Mouse (Mus musculus): ENCODE measurements around the gene Atad1. TPM values are rescaled to one million over a fixed set of nuclear protein-coding genes. Genes with fewer than 3 reads are reported as not detected.

The Atad1 gene
- polyA plus RNA-seq, 1 experiment from 2014 or later: 65.6 TPM

DNA sequence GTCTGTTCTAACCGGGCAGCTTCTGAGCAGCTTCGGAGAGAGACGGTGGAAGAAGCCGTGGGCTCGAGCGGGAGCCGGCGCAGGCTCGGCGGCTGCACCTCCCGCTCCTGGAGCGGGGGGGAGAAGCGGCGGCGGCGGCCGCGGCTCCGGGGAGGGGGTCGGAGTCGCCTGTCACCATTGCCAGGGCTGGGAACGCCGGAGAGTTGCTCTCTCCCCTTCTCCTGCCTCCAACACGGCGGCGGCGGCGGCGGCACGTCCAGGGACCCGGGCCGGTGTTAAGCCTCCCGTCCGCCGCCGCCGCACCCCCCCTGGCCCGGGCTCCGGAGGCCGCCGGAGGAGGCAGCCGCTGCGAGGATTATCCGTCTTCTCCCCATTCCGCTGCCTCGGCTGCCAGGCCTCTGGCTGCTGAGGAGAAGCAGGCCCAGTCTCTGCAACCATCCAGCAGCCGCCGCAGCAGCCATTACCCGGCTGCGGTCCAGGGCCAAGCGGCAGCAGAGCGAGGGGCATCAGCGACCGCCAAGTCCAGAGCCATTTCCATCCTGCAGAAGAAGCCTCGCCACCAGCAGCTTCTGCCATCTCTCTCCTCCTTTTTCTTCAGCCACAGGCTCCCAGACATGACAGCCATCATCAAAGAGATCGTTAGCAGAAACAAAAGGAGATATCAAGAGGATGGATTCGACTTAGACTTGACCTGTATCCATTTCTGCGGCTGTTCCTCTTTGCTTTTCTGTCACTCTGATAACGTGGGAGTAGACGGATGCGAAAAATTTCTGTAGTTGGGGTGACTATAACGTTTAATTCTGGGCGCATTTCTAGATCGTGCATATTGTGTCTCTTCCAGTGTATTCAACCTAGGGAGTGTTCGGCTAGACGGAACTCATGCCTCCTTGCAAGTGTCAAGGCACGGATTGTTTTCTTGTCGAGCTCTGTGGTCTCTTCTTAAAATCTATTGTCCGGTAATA lies 18.5 kb upstream of the Atad1 start:
- H3K27me3 ChIP-seq: 0 out of 2 replicates have a peak, but pooled peaks cover 4% of the 10 kb centered on the region

DNA sequence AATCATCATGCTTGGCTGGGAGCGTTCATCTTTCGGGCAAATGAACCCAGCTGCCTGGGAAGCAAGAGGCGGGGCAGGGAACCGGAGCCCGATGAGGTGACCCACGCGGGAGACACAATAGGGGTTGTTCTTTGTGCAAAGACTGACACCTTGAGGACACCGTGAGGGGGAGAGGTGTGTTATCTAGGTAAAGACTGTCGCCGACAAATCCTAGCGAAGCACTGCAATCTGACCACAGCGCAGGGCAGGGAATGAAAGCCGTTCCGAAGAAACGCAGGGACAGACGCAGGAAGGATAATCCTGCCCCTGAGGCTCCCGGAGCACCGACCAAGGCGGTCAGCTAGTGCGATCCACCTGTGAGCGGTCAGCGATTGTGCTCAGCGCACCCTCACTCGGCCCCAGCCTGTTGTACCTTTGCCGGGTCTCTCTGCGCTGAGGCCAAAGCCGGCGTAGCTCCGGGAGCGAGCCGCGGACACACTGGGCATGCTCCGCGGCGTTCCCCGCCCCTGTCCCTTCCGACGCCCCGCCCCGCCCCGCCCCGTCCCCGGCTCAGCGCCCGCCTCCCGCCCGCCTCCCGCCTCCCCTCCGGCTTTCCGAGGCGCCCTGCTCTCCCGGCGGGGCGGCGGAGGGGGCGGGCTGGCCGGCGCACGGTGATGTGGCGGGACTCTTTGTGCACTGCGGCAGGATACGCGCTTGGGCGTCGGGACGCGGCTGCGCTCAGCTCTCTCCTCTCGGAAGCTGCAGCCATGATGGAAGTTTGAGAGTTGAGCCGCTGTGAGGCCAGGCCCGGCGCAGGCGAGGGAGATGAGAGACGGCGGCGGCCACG lies 17.5 kb upstream of the Atad1 start, which contains the start of gene Pten:
Gene Pten, plus strand, starts transcription at position 598 of the 826 bp plus-strand sequence.
- peak within 1 kb of the TSS; percentile 100 for H3K27ac ChIP-seq
- H3K27me3 ChIP-seq: 0 out of 2 replicates have a peak, but pooled peaks cover 4% of the 10 kb centered on the region
- ATAC-seq (ENCODE audit: borderline replicate concordance, extremely low read depth, low FRiP score, low TSS enrichment): peak; percentile 92
- under 1% methylated on average over 69 of the region's 77 CpGs for WGBS
- H3K4me2 ChIP-seq: peak within 1 kb of the TSS; percentile 96
- H3K36me3 ChIP-seq: no peaks in the 10 kb centered on the region
- H3K9ac ChIP-seq: peak within 1 kb of the TSS; percentile 99
- H3K9me3 ChIP-seq: no peaks in the 10 kb centered on the region
- peak within 1 kb of the TSS; percentile 90 for H3K4me3 ChIP-seq
- H3K4me1 ChIP-seq: peaks cover 17% of the 10 kb centered on the region

More for the DNA sequence above, 18.5 kb upstream of the Atad1 start:
- peak overlapping the region; percentile 64 for H3K4me2 ChIP-seq
- H3K4me1 ChIP-seq: peaks cover 23% of the 10 kb centered on the region
- no peak for ATAC-seq (ENCODE audit: borderline replicate concordance, extremely low read depth, low FRiP score, low TSS enrichment)
- peak overlapping the region; percentile 99 for H3K9ac ChIP-seq
- peak overlapping the region; percentile 90 for H3K4me3 ChIP-seq
- under 1% methylated on average over 52 of the region's 69 CpGs for WGBS
- H3K9me3 ChIP-seq: no peaks in the 10 kb centered on the region
- peak overlapping the region; percentile 100 for H3K27ac ChIP-seq
- H3K36me3 ChIP-seq: no peaks in the 10 kb centered on the region

DNA sequence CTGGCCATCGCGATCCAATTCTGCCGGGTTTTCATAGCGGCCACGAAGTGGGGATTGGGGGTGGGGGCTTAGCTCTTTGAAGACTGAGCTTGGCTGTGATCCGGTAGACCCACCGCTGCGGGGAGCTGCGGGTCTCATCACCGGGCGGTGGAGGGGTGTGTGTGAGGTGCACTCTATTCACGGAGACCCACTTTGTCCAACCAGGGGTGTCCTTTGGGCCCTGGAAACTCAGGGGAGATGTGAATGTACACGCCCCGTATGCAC lies 17.0 kb upstream of the Atad1 start:
- Histone ChIP-seq H3K9me3 (no peaks in the 10 kb centered on the region), H3K27ac (peak overlapping the region; percentile 95), H3K9ac (peak overlapping the region; percentile 81), H3K4me2 (peak overlapping the region; percentile 96), H3K4me3 (peak overlapping the region; percentile 90), H3K27me3 (0 out of 2 replicates have a peak, but pooled peaks cover 4% of the 10 kb centered on the region), H3K36me3 (no peaks in the 10 kb centered on the region), H3K4me1 (peaks cover 16% of the 10 kb centered on the region)
- under 1% methylated on average over 14 of the region's 14 CpGs for WGBS
- peak; percentile 27 for ATAC-seq (ENCODE audit: borderline replicate concordance, extremely low read depth, low FRiP score, low TSS enrichment)

- WGBS: under 1% methylated on average over 45 of the region's 53 CpGs
- Histone ChIP-seq H3K4me3 (peak overlapping the region; percentile 90), H3K4me2 (peak overlapping the region; percentile 96), H3K27ac (peak overlapping the region; percentile 95), H3K27me3 (0 out of 2 replicates have a peak, but pooled peaks cover 4% of the 10 kb centered on the region), H3K4me1 (peaks cover 16% of the 10 kb centered on the region), H3K9me3 (no peaks in the 10 kb centered on the region), H3K9ac (peak overlapping the region; percentile 81), H3K36me3 (no peaks in the 10 kb centered on the region)
- ATAC-seq (ENCODE audit: borderline replicate concordance, extremely low read depth, low FRiP score, low TSS enrichment): peak; percentile 77
These were observed 16.4 kb upstream of the Atad1 start for GRCm38 (mm10) chr19:32755792-32756635.

DNA sequence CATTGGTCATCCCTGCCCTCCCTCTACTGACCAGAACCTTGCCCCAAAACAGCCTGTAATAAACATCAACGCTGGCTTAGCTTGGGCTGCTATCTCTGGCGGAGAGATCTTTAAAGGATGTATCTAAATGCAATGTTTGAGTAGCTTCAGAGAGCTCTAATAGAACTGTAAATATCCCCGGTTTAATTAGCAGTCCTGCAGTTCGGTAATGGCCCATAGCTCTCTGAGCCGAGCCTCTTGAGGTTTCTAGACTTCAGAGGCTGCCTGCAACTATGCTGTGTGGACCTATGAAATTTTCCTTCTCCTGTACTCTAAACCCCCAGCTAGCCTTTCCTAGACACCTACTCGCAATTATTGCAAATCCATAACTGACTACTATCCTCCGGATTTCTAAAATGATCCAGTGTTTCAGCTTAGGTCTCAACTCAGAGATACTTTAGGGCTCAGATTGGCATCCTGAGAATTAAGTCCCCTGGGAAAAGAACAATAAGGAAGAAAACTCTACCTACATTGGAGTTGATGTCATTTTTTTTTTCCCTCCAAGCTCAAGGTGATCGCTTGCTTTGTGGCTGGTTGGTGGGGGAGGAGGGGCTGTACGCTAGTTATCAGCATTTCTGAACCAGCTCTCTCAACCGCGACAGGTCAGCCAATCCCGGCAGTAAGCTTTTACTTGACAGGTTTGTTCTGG lies 15.7 kb upstream of the Atad1 start:
- 8% methylated on average over 12 of the region's 12 CpGs for WGBS
- H3K4me2 ChIP-seq: peak overlapping the region; percentile 96
- no peaks in the 10 kb centered on the region for H3K9me3 ChIP-seq
- no peaks in the 10 kb centered on the region for H3K36me3 ChIP-seq
- peak overlapping the region; percentile 90 for H3K4me3 ChIP-seq
- no peak for ATAC-seq (ENCODE audit: borderline replicate concordance, extremely low read depth, low FRiP score, low TSS enrichment)
- H3K4me1 ChIP-seq: peaks cover 10% of the 10 kb centered on the region
- 0 out of 2 replicates have a peak, but pooled peaks cover 4% of the 10 kb centered on the region for H3K27me3 ChIP-seq
- peak overlapping the region; percentile 81 for H3K9ac ChIP-seq
- H3K27ac ChIP-seq: peak overlapping the region; percentile 95

- 28% methylated on average over 15 of the region's 15 CpGs for WGBS
- H3K27me3 ChIP-seq: 0 out of 2 replicates have a peak, but pooled peaks cover 4% of the 10 kb centered on the region
- peaks cover 8% of the 10 kb centered on the region for H3K4me1 ChIP-seq
- no peak overlapping the region for H3K9ac ChIP-seq
- no peaks in the 10 kb centered on the region for H3K36me3 ChIP-seq
- H3K27ac ChIP-seq: no peak overlapping the region
- no peak for ATAC-seq (ENCODE audit: borderline replicate concordance, extremely low read depth, low FRiP score, low TSS enrichment)
- H3K9me3 ChIP-seq: no peaks in the 10 kb centered on the region
- H3K4me3 ChIP-seq: no peak overlapping the region
- H3K4me2 ChIP-seq: no peak overlapping the region; the same call in 1 of the 2 replicates
These were observed 14.8 kb upstream of the Atad1 start for GRCm38 (mm10) chr19:32754188-32755000.

DNA sequence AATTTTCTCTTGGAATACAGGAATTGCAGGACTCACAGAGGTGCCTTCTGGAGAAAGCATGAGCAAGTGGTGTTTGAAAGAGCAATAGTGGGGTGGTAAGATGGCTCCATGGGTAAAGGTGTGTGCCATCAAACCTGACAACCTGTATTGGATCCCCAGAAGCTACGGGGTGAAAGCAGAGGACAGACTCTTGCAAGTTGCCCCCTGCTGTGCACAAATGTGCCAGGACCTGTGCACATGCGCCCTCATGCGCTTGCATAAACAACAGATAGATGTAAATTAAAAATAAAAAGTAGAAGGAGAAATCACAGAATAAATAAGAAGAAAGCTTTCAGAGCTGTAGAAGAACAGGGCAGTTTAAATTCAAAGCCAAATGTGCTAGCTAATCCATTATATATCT lies 13.8 kb upstream of the Atad1 start:
- no peak overlapping the region for H3K4me3 ChIP-seq
- 78% methylated on average over 3 of the region's 3 CpGs for WGBS
- H3K36me3 ChIP-seq: no peaks in the 10 kb centered on the region
- H3K27ac ChIP-seq: no peak overlapping the region
- peaks cover 8% of the 10 kb centered on the region for H3K4me1 ChIP-seq
- no peak for ATAC-seq (ENCODE audit: borderline replicate concordance, extremely low read depth, low FRiP score, low TSS enrichment)
- H3K9me3 ChIP-seq: no peaks in the 10 kb centered on the region
- 0 out of 2 replicates have a peak, but pooled peaks cover 4% of the 10 kb centered on the region for H3K27me3 ChIP-seq
- H3K9ac ChIP-seq: no peak overlapping the region
- no peak overlapping the region for H3K4me2 ChIP-seq

GRCm38 (mm10) chr19:32752357-32752756 lies 12.8 kb upstream of the Atad1 start:
- H3K9ac ChIP-seq: no peak overlapping the region

DNA sequence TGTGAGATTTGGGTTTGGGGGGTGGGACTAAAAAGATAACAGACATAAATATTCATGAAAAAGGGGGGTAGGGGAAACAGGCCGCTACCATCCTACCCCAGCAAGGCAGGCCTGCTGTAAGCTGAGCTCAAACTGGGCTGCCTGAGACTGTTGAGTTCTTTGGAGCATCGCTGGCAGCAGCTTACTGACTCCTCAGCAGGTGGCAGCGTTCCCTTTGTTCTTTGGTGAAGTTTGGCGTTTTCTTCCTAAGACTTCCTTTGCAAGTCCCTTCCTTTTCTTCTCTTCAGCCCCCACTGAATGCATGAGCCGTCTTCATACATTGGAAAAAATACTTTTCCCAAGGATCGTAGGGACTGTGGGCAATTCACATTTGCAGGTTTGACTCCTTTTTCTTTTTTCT lies 9.8 kb upstream of the Atad1 start:
- no peaks in the 10 kb centered on the region for H3K4me1 ChIP-seq
- H3K9me3 ChIP-seq: no peaks in the 10 kb centered on the region
- H3K4me2 ChIP-seq: no peak overlapping the region
- WGBS: 24% methylated on average over 6 of the region's 6 CpGs
- ATAC-seq (ENCODE audit: borderline replicate concordance, extremely low read depth, low FRiP score, low TSS enrichment): no peak
- H3K27me3 ChIP-seq: 0 out of 2 replicates have a peak, but pooled peaks cover 2% of the 10 kb centered on the region
- H3K4me3 ChIP-seq: no peak overlapping the region
- no peak overlapping the region for H3K9ac ChIP-seq
- no peaks in the 10 kb centered on the region for H3K36me3 ChIP-seq
- H3K27ac ChIP-seq: no peak overlapping the region

More at GRCm38 (mm10) chr19:32752357-32752756, 12.8 kb upstream of the Atad1 start:
- Histone ChIP-seq H3K4me2 (no peak overlapping the region), H3K4me1 (peaks cover 8% of the 10 kb centered on the region), H3K4me3 (no peak overlapping the region), H3K27ac (no peak overlapping the region), H3K36me3 (no peaks in the 10 kb centered on the region), H3K27me3 (0 out of 2 replicates have a peak, but pooled peaks cover 4% of the 10 kb centered on the region), H3K9me3 (no peaks in the 10 kb centered on the region)
- no peak for ATAC-seq (ENCODE audit: borderline replicate concordance, extremely low read depth, low FRiP score, low TSS enrichment)
- WGBS: 89% methylated on average over 6 of the region's 6 CpGs

Measured in lung, embryonic 15.5 days (tissue).